Mouse (Mus musculus): ENCODE data around the gene Sox5.

DNA sequence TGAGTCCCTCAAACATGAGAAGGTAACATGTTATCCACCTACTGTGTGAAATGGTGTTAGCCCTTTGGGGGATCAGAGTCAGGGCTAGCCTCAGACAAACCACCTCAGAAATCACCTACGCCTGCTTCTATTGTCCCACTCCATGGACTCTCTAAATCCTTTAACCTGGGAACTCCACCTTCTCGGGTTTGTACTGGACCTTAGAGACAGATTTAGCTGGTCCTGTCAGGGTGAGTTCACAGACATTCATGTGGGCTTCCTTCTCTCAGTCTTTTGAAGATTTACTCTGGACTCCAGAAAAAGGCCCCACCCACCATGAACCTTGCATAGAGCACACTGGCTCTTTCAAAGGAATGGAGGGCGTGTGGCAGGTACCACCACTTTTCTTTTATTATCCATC, 947.8 kb downstream of the Sox5 start:
- TF ChIP-seq CTCF (IDR thresholded peaks at IDR 0.05; ENCODE audit: extremely low read depth, insufficient read depth, insufficient read length, insufficient replicate concordance) (no peak), POLR2A (IDR thresholded peaks at IDR 0.05; ENCODE audit: low read depth, low read length) (no peak)

All from spleen, adult 2 months (tissue).